Mouse (Mus musculus): ENCODE measurements around the gene AI464131. TPM values are rescaled to one million over a fixed set of nuclear protein-coding genes. Genes with fewer than 3 reads are reported as not detected.

The AI464131 gene
- polyA plus RNA-seq, 1 experiment from 2014 or later, result 9.0 TPM

DNA sequence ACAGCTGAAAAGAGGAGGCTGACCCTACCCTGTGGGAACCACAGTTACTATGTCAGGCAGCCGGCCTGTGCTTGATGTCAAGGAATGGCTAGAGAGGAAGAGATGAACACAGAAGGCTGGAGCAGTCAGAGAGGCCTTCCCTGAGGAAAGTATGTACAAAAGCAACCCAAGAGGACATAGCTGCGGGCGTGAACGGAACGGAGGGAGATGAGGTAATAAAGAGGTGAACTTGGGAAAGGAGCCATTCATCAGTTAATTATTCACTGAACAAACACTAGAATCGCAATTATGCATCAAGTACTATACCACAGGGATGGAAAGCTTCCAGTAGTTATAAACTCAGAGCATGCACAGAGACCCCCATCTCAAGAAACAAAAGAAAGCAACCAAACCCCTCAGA is 19.3 kb upstream of the AI464131 start:
- H3K9me3 ChIP-seq (replicated peaks), result no peaks in the 10 kb centered on the region
- no peak overlapping the region for H3K9ac ChIP-seq
- no peak overlapping the region for H3K27ac ChIP-seq
- no peak for ATAC-seq (replicated peaks; ENCODE audit: low FRiP score)
- no peak overlapping the region for H3K4me2 ChIP-seq
- H3K4me1 ChIP-seq, result peaks cover 13% of the 10 kb centered on the region
- no peaks in the 10 kb centered on the region for H3K36me3 ChIP-seq
- 65% methylated on average over 6 of the region's 6 CpGs for WGBS
- H3K4me3 ChIP-seq (replicated peaks), result no peak overlapping the region
- H3K27me3 ChIP-seq, result peaks cover 22% of the 10 kb centered on the region

DNA sequence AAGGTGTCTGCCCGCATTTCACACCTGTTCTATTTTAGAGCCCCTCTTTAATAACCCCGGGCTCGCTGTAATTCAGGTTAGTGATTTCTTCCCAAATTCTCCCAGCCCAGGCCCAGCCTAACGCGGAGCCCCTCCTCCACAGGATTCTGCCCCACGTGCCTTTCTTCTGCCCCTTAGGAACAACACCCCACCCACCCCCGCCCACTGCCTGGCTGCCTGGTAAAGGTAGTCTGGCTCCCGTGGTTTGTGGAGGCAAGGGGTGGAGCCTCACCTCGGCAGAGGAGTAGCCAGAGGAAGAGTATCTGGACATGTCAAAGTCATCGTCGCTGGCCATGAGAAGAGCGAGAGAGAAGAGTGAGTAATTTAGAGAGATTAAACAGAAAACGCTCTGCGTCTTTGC is 17.8 kb upstream of the AI464131 start:
- H3K27ac ChIP-seq, result no peak overlapping the region
- H3K4me2 ChIP-seq, result no peak overlapping the region
- H3K4me1 ChIP-seq, result peaks cover 9% of the 10 kb centered on the region; the same call in 1 of the 2 replicates
- no peaks in the 10 kb centered on the region for H3K9me3 ChIP-seq (replicated peaks)
- no peak overlapping the region for H3K9ac ChIP-seq
- no peak overlapping the region for H3K4me3 ChIP-seq (replicated peaks)
- peaks cover 16% of the 10 kb centered on the region for H3K27me3 ChIP-seq
- 38% methylated on average over 14 of the region's 14 CpGs for WGBS
- ATAC-seq (replicated peaks; ENCODE audit: low FRiP score), result no peak
- H3K36me3 ChIP-seq, result no peaks in the 10 kb centered on the region

DNA sequence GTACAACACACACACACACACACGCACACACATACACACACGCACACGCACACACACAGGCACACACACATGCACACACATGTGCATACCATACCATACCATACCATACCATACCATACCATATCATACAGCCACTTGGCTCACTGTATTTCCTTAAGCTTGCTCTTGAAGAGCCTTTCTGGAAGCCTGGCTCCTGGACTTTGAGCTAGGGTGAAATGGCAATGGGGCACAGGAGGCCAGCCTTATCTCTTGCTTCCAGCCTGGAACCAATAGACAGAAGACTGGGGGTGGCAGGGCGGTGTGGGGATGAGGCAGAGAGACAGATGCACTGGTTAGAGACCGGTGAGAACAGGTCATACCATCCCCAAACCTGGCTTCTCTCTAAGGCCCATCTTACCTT is 16.3 kb upstream of the AI464131 start:
- no peak for ATAC-seq (replicated peaks; ENCODE audit: low FRiP score)
- no peaks in the 10 kb centered on the region for H3K9me3 ChIP-seq (replicated peaks)
- H3K4me3 ChIP-seq (replicated peaks), result no peak overlapping the region
- no peaks in the 10 kb centered on the region for H3K36me3 ChIP-seq
- peaks cover 16% of the 10 kb centered on the region for H3K27me3 ChIP-seq
- H3K9ac ChIP-seq, result no peak overlapping the region
- H3K4me2 ChIP-seq, result no peak overlapping the region
- WGBS, result 95% methylated on average over 5 of the region's 5 CpGs
- peaks cover 9% of the 10 kb centered on the region; the same call in 1 of the 2 replicates for H3K4me1 ChIP-seq
- no peak overlapping the region for H3K27ac ChIP-seq

DNA sequence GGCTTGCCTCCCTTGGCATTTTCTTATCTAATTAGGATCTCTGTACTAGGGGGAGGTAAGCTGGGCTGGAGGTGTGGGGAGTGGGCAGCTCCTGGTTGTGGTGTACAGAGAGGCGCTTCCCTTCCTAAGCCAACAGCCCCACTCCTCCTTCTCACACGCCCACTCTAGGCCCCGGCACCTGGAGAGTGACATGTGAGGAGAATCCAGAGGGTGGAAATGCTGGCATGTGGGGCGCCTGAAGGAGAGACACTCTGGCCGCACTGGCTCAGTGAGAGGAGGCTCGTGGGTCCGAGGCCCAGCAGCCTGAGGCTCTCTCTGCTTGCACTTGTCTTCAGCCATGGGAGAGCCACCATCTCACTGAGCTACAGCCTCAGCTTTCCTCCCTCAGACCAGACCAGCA is 15.5 kb upstream of the AI464131 start:
- H3K9me3 ChIP-seq (replicated peaks), result no peaks in the 10 kb centered on the region
- H3K27ac ChIP-seq, result no peak overlapping the region
- H3K4me1 ChIP-seq, result peaks cover 9% of the 10 kb centered on the region; the same call in 1 of the 2 replicates
- no peaks in the 10 kb centered on the region for H3K36me3 ChIP-seq
- H3K27me3 ChIP-seq, result peaks cover 21% of the 10 kb centered on the region
- no peak overlapping the region for H3K4me2 ChIP-seq
- H3K4me3 ChIP-seq (replicated peaks), result no peak overlapping the region
- H3K9ac ChIP-seq, result no peak overlapping the region
- 78% methylated on average over 7 of the region's 7 CpGs for WGBS
- no peak for ATAC-seq (replicated peaks; ENCODE audit: low FRiP score)

DNA sequence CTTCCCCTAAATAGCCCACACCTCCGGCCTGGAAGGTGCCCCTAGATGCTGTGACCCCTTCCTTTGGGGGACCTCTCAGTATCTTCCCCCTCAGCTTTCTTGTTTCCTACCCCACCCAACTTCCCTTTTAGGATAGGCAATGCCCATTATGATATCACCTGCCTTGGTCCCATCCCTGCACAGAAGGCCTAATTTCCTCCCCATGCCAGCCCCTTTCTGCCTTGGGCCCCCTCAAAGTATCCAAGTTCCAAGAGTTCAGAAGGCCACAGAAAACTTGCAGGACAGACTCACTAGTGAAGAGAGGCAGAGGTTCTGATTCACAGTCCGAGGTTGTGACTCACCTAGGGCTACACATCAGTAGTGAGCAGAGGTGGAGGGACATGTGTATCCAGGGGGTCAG is 14.4 kb upstream of the AI464131 start, which contains the start of gene 1110017D15Rik:
Gene 1110017D15Rik (minus strand): TSS at position 101 of the 400 bp plus-strand sequence.
- no peaks in the 10 kb centered on the region for H3K9me3 ChIP-seq (replicated peaks)
- no peak for ATAC-seq (replicated peaks; ENCODE audit: low FRiP score)
- no peak within 1 kb of the TSS for H3K9ac ChIP-seq
- H3K4me3 ChIP-seq (replicated peaks), result no peak within 1 kb of the TSS
- no peak within 1 kb of the TSS for H3K27ac ChIP-seq
- H3K27me3 ChIP-seq, result peaks cover 27% of the 10 kb centered on the region
- no peaks in the 10 kb centered on the region for H3K36me3 ChIP-seq
- 89% methylated on average over 2 of the region's 2 CpGs for WGBS
- H3K4me1 ChIP-seq, result 0 out of 2 replicates have a peak, but pooled peaks cover 6% of the 10 kb centered on the region
- H3K4me2 ChIP-seq, result no peak within 1 kb of the TSS

DNA sequence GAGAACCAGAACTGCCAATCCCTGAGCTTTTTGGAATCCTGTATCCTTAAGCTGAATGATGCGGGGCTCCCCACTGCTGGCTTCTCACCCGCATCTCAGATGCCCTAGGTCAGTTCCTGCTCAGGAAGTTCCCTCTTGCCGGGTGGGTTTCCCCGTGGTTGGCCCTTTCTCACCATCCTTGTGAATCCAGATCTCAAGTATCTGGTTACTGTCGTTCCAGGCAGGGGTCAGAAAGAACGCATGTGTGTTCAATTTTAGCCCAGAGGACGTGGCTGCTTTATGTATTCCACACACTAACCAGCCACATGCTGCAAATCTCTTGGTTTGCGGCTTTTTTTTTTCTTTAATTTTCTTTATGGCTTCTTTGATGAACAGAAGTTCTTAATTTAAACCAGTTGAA is 10.8 kb upstream of the AI464131 start:
- Histone ChIP-seq H3K4me2 (no peak overlapping the region), H3K36me3 (no peaks in the 10 kb centered on the region), H3K27ac (no peak overlapping the region), H3K4me1 (no peaks in the 10 kb centered on the region), H3K9ac (no peak overlapping the region), H3K9me3 (replicated peaks) (no peaks in the 10 kb centered on the region), H3K4me3 (replicated peaks) (no peak overlapping the region), H3K27me3 (peaks cover 21% of the 10 kb centered on the region; the same call in 1 of the 2 replicates)
- 18% methylated on average over 8 of the region's 8 CpGs for WGBS
- ATAC-seq (replicated peaks; ENCODE audit: low FRiP score), result no peak

DNA sequence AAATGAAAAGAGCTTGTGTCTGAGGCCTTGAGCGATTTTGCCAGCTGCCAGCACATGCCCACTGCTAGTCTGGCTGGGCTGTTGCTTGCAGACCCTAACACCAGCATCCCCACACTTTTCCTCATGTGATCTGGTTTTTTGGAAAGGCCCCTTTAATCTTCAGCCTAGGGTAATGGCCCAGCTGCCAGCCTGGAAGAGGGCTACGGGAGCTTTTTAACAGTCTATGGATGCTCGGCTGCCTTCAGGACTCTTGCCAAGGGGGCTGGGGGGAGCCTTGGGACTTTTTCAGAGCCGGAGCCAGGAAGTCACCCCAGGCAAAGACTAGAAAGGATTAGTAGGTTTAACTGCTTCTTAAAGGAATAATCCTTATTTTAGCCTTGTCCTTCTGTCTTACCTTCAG is 10.4 kb upstream of the AI464131 start:
- H3K27ac ChIP-seq, result no peak overlapping the region
- no peaks in the 10 kb centered on the region for H3K4me1 ChIP-seq
- H3K9me3 ChIP-seq (replicated peaks), result no peaks in the 10 kb centered on the region
- ATAC-seq (replicated peaks; ENCODE audit: low FRiP score), result no peak
- no peak overlapping the region for H3K4me3 ChIP-seq (replicated peaks)
- no peak overlapping the region for H3K4me2 ChIP-seq
- no peaks in the 10 kb centered on the region for H3K36me3 ChIP-seq
- WGBS, result 31% methylated on average over 4 of the region's 4 CpGs
- H3K9ac ChIP-seq, result no peak overlapping the region
- peaks cover 25% of the 10 kb centered on the region; the same call in 1 of the 2 replicates for H3K27me3 ChIP-seq

DNA sequence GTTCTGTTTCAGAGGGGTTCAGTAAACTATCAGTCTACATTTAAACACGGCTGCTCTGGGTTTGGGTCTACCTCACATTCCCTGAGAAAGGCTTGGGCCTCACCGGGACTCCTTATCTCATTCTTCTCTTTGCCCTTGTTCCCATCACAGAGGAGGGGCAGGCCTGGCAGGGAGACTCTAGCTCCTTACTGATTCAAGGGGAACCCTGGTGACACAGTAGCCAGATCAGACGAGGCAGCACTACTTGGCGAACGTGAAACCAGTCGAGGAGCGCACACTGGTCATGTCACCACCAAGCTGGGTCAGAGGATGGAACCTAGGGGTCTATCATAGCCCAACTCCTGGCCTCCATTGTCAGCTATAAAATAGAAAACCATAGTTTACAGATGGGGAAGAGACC is 5.1 kb upstream of the AI464131 start:
- no peaks in the 10 kb centered on the region for H3K36me3 ChIP-seq
- no peak overlapping the region; the same call in 1 of the 2 replicates for H3K4me2 ChIP-seq
- H3K4me1 ChIP-seq, result peaks cover 26% of the 10 kb centered on the region
- H3K27me3 ChIP-seq, result peaks cover 23% of the 10 kb centered on the region; the same call in 1 of the 2 replicates
- no peak overlapping the region for H3K4me3 ChIP-seq (replicated peaks)
- H3K27ac ChIP-seq, result no peak overlapping the region
- H3K9me3 ChIP-seq (replicated peaks), result no peaks in the 10 kb centered on the region
- 52% methylated on average over 7 of the region's 7 CpGs for WGBS
- ATAC-seq (replicated peaks; ENCODE audit: low FRiP score), result no peak
- no peak overlapping the region for H3K9ac ChIP-seq

DNA sequence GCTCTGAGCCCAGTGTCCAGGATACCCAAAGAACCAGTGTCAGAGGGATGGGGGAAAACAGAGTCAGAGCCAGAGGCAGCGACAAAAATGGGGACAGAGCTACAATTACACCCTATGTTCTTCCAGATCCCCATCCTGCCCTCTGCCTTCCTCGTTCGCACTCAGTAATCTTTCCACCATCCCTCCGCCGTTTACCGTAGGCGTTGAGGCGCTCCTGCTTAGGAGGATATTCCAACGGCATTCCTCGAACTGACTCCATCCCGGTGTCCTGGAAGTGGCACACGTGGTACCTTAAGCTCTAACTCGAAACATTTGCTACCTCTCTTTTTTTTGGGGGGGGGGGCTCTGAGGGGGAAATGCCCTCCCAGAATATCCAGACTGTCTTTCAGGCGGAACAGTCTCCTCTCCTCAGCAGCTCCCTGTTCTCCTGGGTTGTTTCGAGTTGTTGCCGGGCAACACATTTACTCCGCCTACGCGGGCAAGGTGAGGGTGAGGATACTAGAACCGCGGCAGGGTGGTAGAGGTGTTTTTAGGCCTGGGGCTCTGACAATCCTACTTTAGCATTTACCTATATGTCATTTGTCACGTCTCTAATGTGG is 4.5 kb upstream of the AI464131 start:
- H3K27ac ChIP-seq, result no peak overlapping the region
- no peak for ATAC-seq (replicated peaks; ENCODE audit: low FRiP score)
- peaks cover 31% of the 10 kb centered on the region for H3K4me1 ChIP-seq
- peak overlapping the region; percentile 56 for H3K4me3 ChIP-seq (replicated peaks)
- H3K27me3 ChIP-seq, result peaks cover 22% of the 10 kb centered on the region
- peak overlapping the region; percentile 97 for H3K4me2 ChIP-seq
- H3K36me3 ChIP-seq, result no peaks in the 10 kb centered on the region
- no peaks in the 10 kb centered on the region for H3K9me3 ChIP-seq (replicated peaks)
- 3% methylated on average over 22 of the region's 22 CpGs for WGBS
- peak overlapping the region; percentile 52 for H3K9ac ChIP-seq

DNA sequence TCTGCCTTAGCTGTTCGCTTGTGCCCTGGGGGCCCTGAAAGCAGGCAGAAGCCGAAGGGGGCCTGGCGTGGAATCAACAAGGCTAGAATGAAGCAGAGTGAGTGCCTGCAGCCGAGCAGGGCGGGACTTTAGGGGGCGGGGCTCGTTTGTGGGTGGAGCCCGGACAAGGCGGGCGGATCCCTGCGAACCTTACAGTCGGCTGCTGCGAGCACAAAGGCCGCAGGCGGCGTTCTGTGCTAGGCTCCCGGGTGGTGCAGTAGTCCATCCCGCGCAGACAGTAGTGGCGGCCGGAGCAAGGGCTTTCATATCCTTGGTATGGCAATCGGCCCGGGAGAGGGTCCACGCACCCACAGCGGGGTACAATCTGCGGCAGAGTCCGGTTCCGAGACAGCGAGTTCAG is 4.0 kb upstream of the AI464131 start:
- H3K27ac ChIP-seq, result no peak overlapping the region
- peak overlapping the region; percentile 97 for H3K4me2 ChIP-seq
- WGBS, result 0% methylated on average over 29 of the region's 29 CpGs
- peak overlapping the region; percentile 56 for H3K4me3 ChIP-seq (replicated peaks)
- peaks cover 27% of the 10 kb centered on the region for H3K27me3 ChIP-seq
- H3K4me1 ChIP-seq, result peaks cover 37% of the 10 kb centered on the region
- H3K9ac ChIP-seq, result peak overlapping the region; percentile 52
- no peaks in the 10 kb centered on the region for H3K36me3 ChIP-seq
- peak; percentile 46 for ATAC-seq (replicated peaks; ENCODE audit: low FRiP score)
- no peaks in the 10 kb centered on the region for H3K9me3 ChIP-seq (replicated peaks)

DNA sequence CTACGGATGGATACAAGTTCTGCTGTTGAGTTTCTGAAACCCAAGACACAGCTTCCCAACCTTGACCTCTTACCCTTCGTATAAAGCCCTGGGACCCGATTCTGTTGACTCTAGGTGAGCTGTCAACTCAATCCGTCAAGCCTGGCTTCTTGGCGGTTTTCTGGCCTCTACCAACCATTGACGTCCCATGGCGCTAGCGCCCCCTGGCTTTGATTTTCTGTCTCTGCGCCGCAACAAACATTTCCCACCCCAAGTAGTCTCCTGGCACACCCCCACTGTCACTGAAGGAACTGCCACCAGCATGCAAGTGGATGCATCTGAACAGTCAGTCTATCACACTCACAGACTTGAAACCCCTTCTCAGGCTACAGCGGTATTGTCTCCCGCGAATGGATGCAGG is 3.3 kb upstream of the AI464131 start:
- Histone ChIP-seq H3K27ac (no peak overlapping the region), H3K9ac (no peak overlapping the region), H3K4me2 (peak overlapping the region; percentile 97), H3K4me1 (peaks cover 44% of the 10 kb centered on the region), H3K27me3 (peaks cover 35% of the 10 kb centered on the region), H3K36me3 (no peaks in the 10 kb centered on the region), H3K4me3 (replicated peaks) (no peak overlapping the region), H3K9me3 (replicated peaks) (no peaks in the 10 kb centered on the region)
- WGBS, result 14% methylated on average over 13 of the region's 13 CpGs
- ATAC-seq (replicated peaks; ENCODE audit: low FRiP score), result no peak

DNA sequence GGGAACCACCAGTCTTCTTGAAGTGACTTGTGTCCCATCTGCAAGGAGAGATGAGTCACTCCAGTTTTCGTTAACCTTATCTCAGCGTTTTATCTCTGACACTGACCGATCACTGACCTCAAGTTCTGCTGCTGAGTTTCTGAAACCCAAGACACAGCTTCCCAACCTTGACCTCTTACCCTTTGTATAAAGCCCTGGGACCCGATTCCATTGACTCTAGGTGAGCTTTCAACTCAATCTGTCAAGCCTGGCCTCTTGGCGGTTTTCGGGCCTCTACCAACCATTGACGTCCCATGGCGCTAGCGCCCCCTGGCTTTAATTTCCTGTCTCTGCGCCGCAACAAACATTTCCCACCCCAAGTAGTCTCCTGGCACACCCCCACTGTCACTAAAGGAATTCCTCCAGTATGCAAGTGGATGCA is 2.3 kb upstream of the AI464131 start:
- no peak overlapping the region for H3K4me2 ChIP-seq
- H3K9ac ChIP-seq, result no peak overlapping the region
- no peak overlapping the region for H3K27ac ChIP-seq
- ATAC-seq (replicated peaks; ENCODE audit: low FRiP score), result no peak
- H3K4me3 ChIP-seq (replicated peaks), result no peak overlapping the region
- H3K9me3 ChIP-seq (replicated peaks), result no peaks in the 10 kb centered on the region
- H3K27me3 ChIP-seq, result peaks cover 45% of the 10 kb centered on the region
- 52% methylated on average over 11 of the region's 11 CpGs for WGBS
- peaks cover 44% of the 10 kb centered on the region for H3K4me1 ChIP-seq
- H3K36me3 ChIP-seq, result no peaks in the 10 kb centered on the region

DNA sequence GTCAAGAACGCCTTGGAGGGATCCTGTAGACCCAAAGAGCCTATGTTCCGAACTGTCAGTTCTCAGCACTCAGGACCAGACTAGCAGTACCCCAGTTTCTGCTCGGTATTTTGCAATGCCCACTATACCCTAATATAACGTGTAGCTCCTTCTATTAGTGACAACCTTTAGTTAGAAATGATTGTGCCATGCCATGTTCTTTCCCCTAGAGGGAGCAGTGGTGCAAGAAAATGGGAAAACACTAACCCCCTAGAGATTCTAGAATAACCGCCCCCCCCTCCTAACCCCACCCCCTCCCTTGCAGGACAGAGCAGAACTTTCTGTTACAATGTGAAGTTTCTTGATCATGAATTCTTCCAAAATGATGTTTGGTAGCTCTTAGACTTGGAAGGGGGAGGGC is 1.4 kb upstream of the AI464131 start:
- Histone ChIP-seq H3K4me1 (peaks cover 50% of the 10 kb centered on the region), H3K9me3 (replicated peaks) (no peaks in the 10 kb centered on the region), H3K9ac (no peak overlapping the region), H3K36me3 (no peaks in the 10 kb centered on the region), H3K27ac (no peak overlapping the region), H3K27me3 (peaks cover 47% of the 10 kb centered on the region), H3K4me2 (no peak overlapping the region), H3K4me3 (replicated peaks) (no peak overlapping the region)
- ATAC-seq (replicated peaks; ENCODE audit: low FRiP score), result no peak
- 71% methylated on average over 5 of the region's 5 CpGs for WGBS
